Mouse (Mus musculus) embryonic facial prominence, embryonic 13.5 days (tissue): Measurements from ENCODE around the gene Krtcap2. TPM values are rescaled to one million over a fixed set of nuclear protein-coding genes. Genes with fewer than 3 reads are reported as not detected.
A peak's percentile ranks its signal among the peaks of the same experiment; 100 is the strongest.

Experiments
- ATAC-seq: fragments of 200-750 bp; cut with Nextera tagmentation; 2 replicates; pipeline ENCODE4 v1.8.0; 2017; ENCODE audit warnings: low read depth; ENCODE audit not compliant: insufficient number of reproducible peaks, insufficient read depth, low FRiP score, low TSS enrichment
- H3K27ac ChIP-seq: fragments of 300-500 bp; sonication (generic); 2 replicates; pipeline ENCODE4 v1.5.1; 2015; ENCODE audit warnings: moderate library complexity, mild to moderate bottlenecking, inconsistent platforms
- H3K27me3 ChIP-seq: fragments of 300-500 bp; sonication (generic); 2 replicates; pipeline ENCODE4 v1.6.1; 2015; ENCODE audit warnings: mild to moderate bottlenecking, inconsistent platforms
- H3K36me3 ChIP-seq: fragments of 300-500 bp; sonication (generic); 2 replicates; pipeline ENCODE4 v1.6.1; 2015; ENCODE audit warnings: mild to moderate bottlenecking, inconsistent platforms
- H3K4me1 ChIP-seq: fragments of 300-500 bp; sonication (generic); 2 replicates; pipeline ENCODE4 v1.6.1; 2015; ENCODE audit warnings: inconsistent platforms
- H3K4me2 ChIP-seq: fragments of 300-500 bp; sonication (generic); 2 replicates; pipeline ENCODE4 v1.6.1; 2015; ENCODE audit warnings: moderate library complexity, mild to moderate bottlenecking, inconsistent platforms
- H3K4me3 ChIP-seq: fragments of 300-500 bp; sonication (generic); 2 replicates; pipeline ENCODE4 v1.5.1; 2015; ENCODE audit warnings: mild to moderate bottlenecking, inconsistent platforms
- H3K9ac ChIP-seq: fragments of 300-500 bp; sonication (generic); 2 replicates; pipeline ENCODE4 v1.6.1; 2015; ENCODE audit warnings: mild to moderate bottlenecking, inconsistent platforms
- H3K9me3 ChIP-seq: fragments of 300-500 bp; sonication (generic); 2 replicates; pipeline ENCODE4 v1.6.1; 2016; ENCODE audit warnings: inconsistent platforms
- WGBS: fragments of 180-500 bp; shearing (Covaris S2); methylation state at CpG from one replicate; pipeline ENCODE4 v1.1.7; 2015; ENCODE audit warnings: mixed read lengths; 5-methylcytosine and 5-hydroxymethylcytosine counted together
- polyA plus RNA-seq: library from polyadenylated mRNA; unstranded; fragments of >200 nt; fragmentation: Nextera tagmentation; extraction: Ambion mirVana; gene quantifications from 2 replicates; pipeline ENCODE4 v1.2.1, GENCODE M21; 2015

The Krtcap2 gene
- polyA plus RNA-seq, 1 experiment from 2014 or later: 300 TPM

GRCm38 (mm10) chr3:89226361-89226760, 19.4 kb upstream of the Krtcap2 start:
- Histone ChIP-seq H3K4me3 (peak overlapping the region; percentile 46), H3K4me1 (peaks cover 32% of the 10 kb centered on the region), H3K36me3 (peaks cover 24% of the 10 kb centered on the region), H3K4me2 (peak overlapping the region; percentile 84), H3K27ac (peak overlapping the region; percentile 71), H3K9ac (peak overlapping the region; percentile 64), H3K27me3 (peaks cover 21% of the 10 kb centered on the region), H3K9me3 (no peaks in the 10 kb centered on the region)
- 16% methylated on average over 11 of the region's 11 CpGs for WGBS
- no peak for ATAC-seq

GRCm38 (mm10) chr3:89226900-89227299, 18.9 kb upstream of the Krtcap2 start, which contains the start of gene Mtx1:
TSS of gene Mtx1 (minus strand) at chr3:89227088.
- peak within 1 kb of the TSS; percentile 84 for H3K4me2 ChIP-seq
- peak within 1 kb of the TSS; percentile 88 for H3K27ac ChIP-seq
- H3K9me3 ChIP-seq: no peaks in the 10 kb centered on the region
- no peak for ATAC-seq
- WGBS: 3% methylated on average over 21 of the region's 21 CpGs
- H3K4me3 ChIP-seq: peak within 1 kb of the TSS; percentile 46
- H3K36me3 ChIP-seq: peaks cover 20% of the 10 kb centered on the region
- H3K9ac ChIP-seq: peak within 1 kb of the TSS; percentile 64
- peaks cover 32% of the 10 kb centered on the region for H3K4me1 ChIP-seq
- peaks cover 21% of the 10 kb centered on the region for H3K27me3 ChIP-seq

GRCm38 (mm10) chr3:89227307-89228179, 18.2 kb upstream of the Krtcap2 start:
- Histone ChIP-seq H3K4me1 (peaks cover 32% of the 10 kb centered on the region), H3K4me3 (peak overlapping the region; percentile 46), H3K4me2 (peak overlapping the region; percentile 84), H3K36me3 (peaks cover 20% of the 10 kb centered on the region), H3K9me3 (no peaks in the 10 kb centered on the region), H3K27me3 (peaks cover 21% of the 10 kb centered on the region), H3K27ac (peak overlapping the region; percentile 88), H3K9ac (peak overlapping the region; percentile 64)
- WGBS: 2% methylated on average over 41 of the region's 41 CpGs
- ATAC-seq: peak; percentile 86

- under 1% methylated on average over 19 of the region's 20 CpGs for WGBS
- H3K9ac ChIP-seq: peak overlapping the region; percentile 60
- peak overlapping the region; percentile 88 for H3K27ac ChIP-seq
- peaks cover 14% of the 10 kb centered on the region for H3K36me3 ChIP-seq
- peak overlapping the region; percentile 46 for H3K4me3 ChIP-seq
- peak overlapping the region; percentile 84 for H3K4me2 ChIP-seq
- peaks cover 21% of the 10 kb centered on the region for H3K27me3 ChIP-seq
- H3K9me3 ChIP-seq: no peaks in the 10 kb centered on the region
- H3K4me1 ChIP-seq: peaks cover 32% of the 10 kb centered on the region
- no peak for ATAC-seq
These were observed 17.6 kb upstream of the Krtcap2 start for GRCm38 (mm10) chr3:89228180-89228549.

- ATAC-seq: no peak
- Histone ChIP-seq H3K4me3 (peak within 1 kb of the TSS; percentile 46), H3K9ac (peak within 1 kb of the TSS; percentile 60), H3K36me3 (peaks cover 15% of the 10 kb centered on the region), H3K27ac (peak within 1 kb of the TSS; percentile 88), H3K4me2 (peak within 1 kb of the TSS; percentile 84), H3K27me3 (peaks cover 21% of the 10 kb centered on the region), H3K9me3 (no peaks in the 10 kb centered on the region), H3K4me1 (peaks cover 32% of the 10 kb centered on the region)
- WGBS: 24% methylated on average over 10 of the region's 10 CpGs
These were observed 16.9 kb upstream of the Krtcap2 start, which contains the start of gene Muc1 for GRCm38 (mm10) chr3:89228836-89229235. TSS of gene Muc1 (plus strand) at chr3:89229057.

- ATAC-seq: no peak
- Histone ChIP-seq H3K27ac (no peak overlapping the region), H3K9ac (no peak overlapping the region), H3K4me1 (peaks cover 32% of the 10 kb centered on the region), H3K9me3 (no peaks in the 10 kb centered on the region), H3K4me3 (no peak overlapping the region), H3K36me3 (peaks cover 15% of the 10 kb centered on the region), H3K27me3 (peaks cover 21% of the 10 kb centered on the region), H3K4me2 (0 out of 2 replicates have a peak overlapping the region, but pooled peaks have one; percentile 84)
- 61% methylated on average over 4 of the region's 4 CpGs for WGBS
These were observed 16.5 kb upstream of the Krtcap2 start for GRCm38 (mm10) chr3:89229276-89229675.

GRCm38 (mm10) chr3:89230561-89230960, 15.2 kb upstream of the Krtcap2 start:
- Histone ChIP-seq H3K36me3 (peaks cover 20% of the 10 kb centered on the region), H3K9me3 (no peaks in the 10 kb centered on the region), H3K9ac (no peak overlapping the region), H3K4me1 (peaks cover 26% of the 10 kb centered on the region), H3K27ac (no peak overlapping the region), H3K27me3 (peaks cover 21% of the 10 kb centered on the region), H3K4me2 (no peak overlapping the region), H3K4me3 (no peak overlapping the region)
- WGBS: 82% methylated on average over 2 of the region's 2 CpGs
- ATAC-seq: no peak

- no peak overlapping the region for H3K9ac ChIP-seq
- H3K4me3 ChIP-seq: no peak overlapping the region
- no peak overlapping the region for H3K4me2 ChIP-seq
- H3K27me3 ChIP-seq: peaks cover 19% of the 10 kb centered on the region
- H3K4me1 ChIP-seq: peaks cover 19% of the 10 kb centered on the region
- no peak for ATAC-seq
- H3K27ac ChIP-seq: no peak overlapping the region
- H3K9me3 ChIP-seq: no peaks in the 10 kb centered on the region
- WGBS: 66% methylated on average over 7 of the region's 7 CpGs
- peaks cover 24% of the 10 kb centered on the region for H3K36me3 ChIP-seq
These were observed 14.4 kb upstream of the Krtcap2 start for GRCm38 (mm10) chr3:89231345-89231744.

GRCm38 (mm10) chr3:89231772-89232275, 13.9 kb upstream of the Krtcap2 start:
- H3K4me2 ChIP-seq: no peak overlapping the region
- WGBS: 71% methylated on average over 16 of the region's 16 CpGs

GRCm38 (mm10) chr3:89232614-89233013, 13.2 kb upstream of the Krtcap2 start:
- no peak overlapping the region for H3K27ac ChIP-seq
- H3K4me1 ChIP-seq: peaks cover 10% of the 10 kb centered on the region
- H3K36me3 ChIP-seq: peaks cover 32% of the 10 kb centered on the region
- H3K27me3 ChIP-seq: peaks cover 19% of the 10 kb centered on the region
- H3K4me2 ChIP-seq: no peak overlapping the region
- H3K4me3 ChIP-seq: no peak overlapping the region
- no peaks in the 10 kb centered on the region for H3K9me3 ChIP-seq
- ATAC-seq: no peak
- H3K9ac ChIP-seq: no peak overlapping the region
- WGBS: 56% methylated on average over 6 of the region's 6 CpGs

More at GRCm38 (mm10) chr3:89231772-89232275, 13.9 kb upstream of the Krtcap2 start:
- peaks cover 14% of the 10 kb centered on the region for H3K4me1 ChIP-seq
- H3K4me3 ChIP-seq: no peak overlapping the region
- H3K9me3 ChIP-seq: no peaks in the 10 kb centered on the region
- H3K27me3 ChIP-seq: peaks cover 19% of the 10 kb centered on the region
- ATAC-seq: no peak
- no peak overlapping the region for H3K9ac ChIP-seq
- peaks cover 27% of the 10 kb centered on the region for H3K36me3 ChIP-seq
- no peak overlapping the region for H3K27ac ChIP-seq

GRCm38 (mm10) chr3:89233562-89234110, 12.1 kb upstream of the Krtcap2 start:
- peaks cover 5% of the 10 kb centered on the region for H3K4me1 ChIP-seq
- no peak for ATAC-seq
- peak overlapping the region; percentile 36; the same call in 1 of the 2 replicates for H3K9ac ChIP-seq
- H3K27me3 ChIP-seq: peaks cover 19% of the 10 kb centered on the region
- no peaks in the 10 kb centered on the region for H3K9me3 ChIP-seq
- WGBS: 80% methylated on average over 14 of the region's 14 CpGs
- peaks cover 42% of the 10 kb centered on the region for H3K36me3 ChIP-seq
- no peak overlapping the region for H3K4me2 ChIP-seq
- H3K27ac ChIP-seq: no peak overlapping the region
- no peak overlapping the region for H3K4me3 ChIP-seq
